Comparison of ENCODE assay signal across 13 mouse cellular contexts in the genomic region with DNA sequence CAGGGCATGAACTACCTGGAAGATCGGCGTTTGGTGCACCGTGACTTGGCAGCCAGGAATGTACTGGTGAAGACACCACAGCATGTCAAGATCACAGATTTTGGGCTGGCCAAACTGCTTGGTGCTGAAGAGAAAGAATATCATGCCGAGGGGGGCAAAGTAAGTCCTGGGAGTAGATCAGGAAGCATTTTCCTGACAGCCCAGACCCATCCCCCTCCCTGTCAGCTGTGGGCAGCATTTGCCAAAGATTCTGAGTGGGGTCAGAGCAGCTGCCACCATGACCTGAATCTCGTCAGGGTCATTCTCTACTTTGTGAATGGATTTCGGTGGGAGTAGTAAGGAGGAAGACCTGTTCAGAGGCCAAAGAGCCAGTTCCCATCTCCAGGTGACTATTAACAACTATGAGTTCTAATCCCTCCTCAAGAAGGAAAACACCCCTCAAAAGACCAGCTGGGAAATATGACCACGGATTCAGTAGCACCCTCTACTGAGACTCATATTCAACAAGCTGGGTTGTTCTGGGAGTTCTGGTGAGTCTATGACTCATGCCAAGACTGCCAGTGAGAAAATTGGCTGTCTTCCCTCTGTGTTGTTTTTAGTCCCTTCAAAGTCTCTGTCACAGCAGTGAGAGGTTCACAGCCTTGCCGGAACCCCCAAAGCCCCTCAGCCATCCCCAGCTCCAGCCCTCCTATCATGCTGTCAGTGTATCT. TPM values are rescaled to one million over a fixed set of nuclear protein-coding genes. Genes with fewer than 3 reads are reported as not detected.
DNase-seq lines count a peak whose midpoint lies in the region; ATAC-seq and TF ChIP-seq lines count a peak whose summit lies in the region.
"Had no signal": no experiment of that assay in that cellular context is flagged by ENCODE, and none has a peak within 500 bp of the region (broad histone marks: within the 10 kb centered on the region; RNA-seq: fewer than 3 reads in every experiment).

No protein-coding gene starts in this region.

- no peak overlapping the region for H3K4me3 ChIP-seq in layer of hippocampus, adult 2 months
- H3K4me3 ChIP-seq in lung, postnatal 0 days (ENCODE audit: low read depth, low read length): no peak overlapping the region
- H3K4me3 ChIP-seq: forebrain, embryonic 12.5 days; heart, embryonic 13.5 days; neural tube, embryonic 12.5 days had no signal

- H3K27me3 ChIP-seq in lung, postnatal 0 days (replicated peaks; ENCODE audit: insufficient read depth, low read length): no peaks in the 10 kb centered on the region
- H3K27me3 ChIP-seq: forebrain, embryonic 12.5 days; heart, embryonic 13.5 days; neural tube, embryonic 12.5 days had no signal

- no peak for TF ChIP-seq EP300 in lung, postnatal 0 days (IDR thresholded peaks at IDR 0.05)

- peak; percentile 46; the same call in 1 of the 2 replicates for ATAC-seq in lung, postnatal 0 days
- ATAC-seq in granulocyte monocyte progenitor cell, adult 5-6 weeks (replicated peaks; ENCODE audit: poor library complexity, severe bottlenecking): no peak
- no peak for ATAC-seq in CD4-positive, CD25-positive, alpha-beta regulatory T cell, adult 4 months

- H3K36me3 ChIP-seq in lung, postnatal 0 days (ENCODE audit: insufficient read depth, low read length): no peaks in the 10 kb centered on the region
- H3K36me3 ChIP-seq: forebrain, embryonic 12.5 days; neural tube, embryonic 12.5 days had no signal

- no peaks in the 10 kb centered on the region for H3K9me3 ChIP-seq in lung, postnatal 0 days (ENCODE audit: low read length)
- H3K9me3 ChIP-seq: forebrain, embryonic 12.5 days; heart, embryonic 13.5 days; neural tube, embryonic 12.5 days had no signal

- WGBS in lung, postnatal 0 days: 73% methylated on average over 8 of the region's 8 CpGs

- H3K4me1 ChIP-seq in lung, postnatal 0 days (ENCODE audit: insufficient read depth, low read depth, low read length): no peaks in the 10 kb centered on the region
- H3K4me1 ChIP-seq: forebrain, embryonic 12.5 days; neural tube, embryonic 12.5 days had no signal

- H3K27ac ChIP-seq in layer of hippocampus, adult 2 months: peak overlapping the region; percentile 32
- H3K27ac ChIP-seq in lung, postnatal 0 days (ENCODE audit: low read length): no peak overlapping the region
- H3K27ac ChIP-seq: forebrain, embryonic 12.5 days; heart, embryonic 13.5 days; kidney, postnatal 0 days; neural tube, embryonic 12.5 days had no signal

- peak; percentile 37 for DNase-seq in adrenal gland, postnatal 10 days
- no peak for DNase-seq in adrenal gland, adult 18-20 months (ENCODE audit: low spot score in 2 of 2)
- DNase-seq in layer of hippocampus, adult 2 months (ENCODE audit: low spot score in 2 of 2): peak; percentile 27 to 53
- DNase-seq in layer of hippocampus, postnatal 25 days (ENCODE audit: extremely low spot score in 1 of 2, low spot score in 1 of 2): no peak
- DNase-seq in fibroblast of lung, adult 2 months (ENCODE audit: low read depth): peak; percentile 61
- peak; percentile 28 for DNase-seq in lung, postnatal 0 days (ENCODE audit: low spot score)
- DNase-seq: cerebellum, adult 8-10 months had no signal

- H3K4me2 ChIP-seq in lung, postnatal 0 days (replicated peaks; ENCODE audit: low read depth, low read length): no peak overlapping the region
- H3K4me2 ChIP-seq: forebrain, embryonic 12.5 days; heart, embryonic 13.5 days; neural tube, embryonic 12.5 days had no signal

- TF ChIP-seq CTCF in layer of hippocampus, adult 2 months (conservative IDR thresholded peaks at IDR 0.05): 0 out of 2 replicates have a peak, but pooled peaks have one; percentile 3
- no peak for TF ChIP-seq CTCF in lung, postnatal 0 days (IDR thresholded peaks at IDR 0.05)

- H3K9ac ChIP-seq in lung, postnatal 0 days (replicated peaks; ENCODE audit: low read depth): no peak overlapping the region
- H3K9ac ChIP-seq: forebrain, embryonic 12.5 days; heart, embryonic 13.5 days; neural tube, embryonic 12.5 days had no signal

RNA-seq across cellular contexts. Expression of a gene that starts 46.7 kb away (rescaled TPM):
- 1 to 10 TPM; 1.3 to 2.1 TPM for total RNA-seq in adrenal gland, postnatal 10 days (2021)
- under 1 TPM; 0.32 to 0.33 TPM for total RNA-seq in adrenal gland, adult 18-20 months (2021)
- 1 to 10 TPM; 1.7 to 2.7 TPM for total RNA-seq in layer of hippocampus, adult 2 months (2021)
- total RNA-seq in layer of hippocampus, postnatal 25 days (2021): 1 to 10 TPM in 1 of 2 experiments, under 1 TPM in 1; 0.86 to 1.9 TPM
- 0.11 and 0.20 TPM in 2 replicates for polyA plus RNA-seq in lung, postnatal 0 days (2015; fragmentation: Nextera tagmentation; extraction: Ambion mirVana)
- 6.0 and 7.9 TPM in 2 replicates for total RNA-seq in granulocyte monocyte progenitor cell, adult 5-6 weeks (2014; fragmentation: Nextera tagmentation)
- total RNA-seq in granulocyte monocyte progenitor cell, adult 5-6 weeks (2017): 7.3 and 7.4 TPM in 2 replicates
- under 1 TPM in 1 of 2 experiments, not detected in 1; 0.38 TPM for polyA plus RNA-seq in CD4-positive, CD25-positive, alpha-beta regulatory T cell, adult 4 months (2017; shearing (Covaris generic))

Comparison
In these comparisons a context has a peak if more than half of its experiments do, and no peak if none do; other contexts are left out.
1. DNase-seq: peak in adrenal gland, postnatal 10 days (single experiment), layer of hippocampus, adult 2 months (2 of 2), fibroblast of lung, adult 2 months (single experiment) and lung, postnatal 0 days (single experiment); none in adrenal gland, adult 18-20 months (0 of 2) and layer of hippocampus, postnatal 25 days (0 of 2).